Mouse (Mus musculus) lung, embryonic 14.5 days (tissue): ENCODE data around the gene Kcnj3. TPM values are rescaled to one million over a fixed set of nuclear protein-coding genes. Genes with fewer than 3 reads are reported as not detected.
A peak's percentile ranks its signal among the peaks of the same experiment; 100 is the strongest.

Experiments
- ATAC-seq: fragments of 200-750 bp; cut with Nextera tagmentation; 2 replicates; pipeline ENCODE4 v1.8.0; 2017; ENCODE audit warnings: mild to moderate bottlenecking, moderate TSS enrichment, moderate library complexity; ENCODE audit not compliant: insufficient read depth
- DNase-seq: peaks from one replicate; pipeline ENCODE4 v3.0.0-alpha.2; 2015
- H3K27ac ChIP-seq: fragments of 300-500 bp; sonication (generic); 2 replicates; pipeline ENCODE4 v1.5.1; 2014; ENCODE audit warnings: low read depth, mild to moderate bottlenecking, moderate library complexity
- H3K27me3 ChIP-seq: fragments of 300-500 bp; sonication (generic); 2 replicates; pipeline ENCODE4 v1.6.1; 2014; ENCODE audit warnings: low read length, control low read depth; ENCODE audit not compliant: insufficient read depth
- H3K36me3 ChIP-seq: fragments of 300-500 bp; sonication (generic); 2 replicates; pipeline ENCODE4 v1.6.1; 2014; ENCODE audit warnings: control low read depth; ENCODE audit not compliant: insufficient read depth
- H3K4me1 ChIP-seq: fragments of 300-500 bp; sonication (generic); 2 replicates; pipeline ENCODE4 v1.6.1; 2014; ENCODE audit warnings: antibody characterized with exemption, control low read depth; ENCODE audit not compliant: insufficient read depth
- H3K4me2 ChIP-seq: fragments of 300-500 bp; sonication (generic); 2 replicates; pipeline ENCODE4 v1.6.1; 2014; ENCODE audit warnings: mild to moderate bottlenecking
- H3K4me3 ChIP-seq: fragments of 300-500 bp; sonication (generic); 2 replicates; pipeline ENCODE4 v1.5.1; 2014; ENCODE audit warnings: low read depth, low read length
- H3K9ac ChIP-seq: fragments of 300-500 bp; sonication (generic); 2 replicates; pipeline ENCODE4 v1.6.1; 2014
- H3K9me3 ChIP-seq: fragments of 300-500 bp; sonication (generic); 2 replicates; pipeline ENCODE4 v1.6.1; 2016; ENCODE audit warnings: low read depth, low read length, control low read depth
- CTCF ChIP-seq: IDR thresholded peaks from 2 replicates; pipeline ENCODE4 v1.5.1; 2016; ENCODE audit warnings: antibody characterized with exemption, low read depth
- WGBS: fragments of 180-500 bp; shearing (Covaris S2); extraction: QIAGEN DNeasy Blood & Tissue Kit; methylation state at CpG from one replicate; pipeline ENCODE4 v1.1.7; 2014; 5-methylcytosine and 5-hydroxymethylcytosine counted together
- polyA plus RNA-seq: library from polyadenylated mRNA; unstranded; fragments of >200 nt; fragmentation: Nextera tagmentation; extraction: Ambion mirVana; gene quantifications from 2 replicates; pipeline ENCODE4 v1.2.1, GENCODE M21; 2014

The Kcnj3 gene
- polyA plus RNA-seq, 1 experiment from 2014 or later: 0.08 TPM

DNA sequence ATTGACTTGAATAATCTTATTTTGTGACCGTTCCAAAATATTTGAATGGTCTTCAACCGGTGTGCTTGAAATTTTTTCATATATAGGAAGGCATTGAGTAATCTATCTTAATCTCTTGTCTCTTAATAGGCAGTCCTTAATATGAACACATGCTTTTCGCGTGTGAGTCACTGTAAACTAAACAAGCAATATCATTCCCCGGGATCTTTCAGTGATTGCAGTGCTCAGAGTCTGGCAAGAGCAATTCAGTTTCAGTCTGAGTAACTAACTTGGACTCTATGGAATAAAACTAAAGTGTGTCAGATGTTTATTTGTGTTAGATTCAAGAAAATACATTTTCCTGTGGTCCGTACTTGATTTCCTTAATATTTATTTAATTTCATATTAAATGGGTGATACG is 133.5 kb downstream of the Kcnj3 start:
- Histone ChIP-seq H3K9me3 (no peaks in the 10 kb centered on the region), H3K27me3 (no peaks in the 10 kb centered on the region), H3K9ac (no peak overlapping the region), H3K4me2 (no peak overlapping the region), H3K4me1 (no peaks in the 10 kb centered on the region), H3K36me3 (no peaks in the 10 kb centered on the region), H3K4me3 (no peak overlapping the region), H3K27ac (no peak overlapping the region)
- no peak for ATAC-seq
- WGBS: 66% methylated on average over 7 of the region's 7 CpGs
- no peak for DNase-seq
- no peak for TF ChIP-seq CTCF

DNA sequence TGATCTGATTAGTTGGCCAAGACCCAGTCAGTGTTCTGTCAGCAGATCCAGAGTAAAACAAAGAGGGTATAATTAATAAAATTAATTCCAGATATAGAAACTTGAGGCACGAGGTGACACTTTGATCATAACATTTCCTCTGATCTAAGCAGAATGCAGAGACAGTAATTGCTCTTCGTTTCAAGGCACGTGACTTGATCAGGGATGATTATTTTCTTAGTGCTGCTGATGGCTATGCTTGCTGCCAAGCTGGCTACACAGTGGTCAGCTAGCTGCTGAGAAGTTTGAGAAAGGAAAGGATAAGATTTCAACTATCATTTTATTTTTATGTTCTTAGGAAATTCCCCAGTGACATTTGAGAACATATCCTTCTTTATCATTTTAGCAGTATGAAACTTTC is 135.7 kb downstream of the Kcnj3 start:
- Histone ChIP-seq H3K27me3 (no peaks in the 10 kb centered on the region), H3K9ac (no peak overlapping the region), H3K36me3 (no peaks in the 10 kb centered on the region), H3K4me1 (no peaks in the 10 kb centered on the region), H3K9me3 (no peaks in the 10 kb centered on the region), H3K27ac (no peak overlapping the region), H3K4me2 (no peak overlapping the region), H3K4me3 (no peak overlapping the region)
- no peak for TF ChIP-seq CTCF
- DNase-seq (no peak), ATAC-seq (no peak)
- WGBS: 33% methylated on average over 3 of the region's 3 CpGs

DNA sequence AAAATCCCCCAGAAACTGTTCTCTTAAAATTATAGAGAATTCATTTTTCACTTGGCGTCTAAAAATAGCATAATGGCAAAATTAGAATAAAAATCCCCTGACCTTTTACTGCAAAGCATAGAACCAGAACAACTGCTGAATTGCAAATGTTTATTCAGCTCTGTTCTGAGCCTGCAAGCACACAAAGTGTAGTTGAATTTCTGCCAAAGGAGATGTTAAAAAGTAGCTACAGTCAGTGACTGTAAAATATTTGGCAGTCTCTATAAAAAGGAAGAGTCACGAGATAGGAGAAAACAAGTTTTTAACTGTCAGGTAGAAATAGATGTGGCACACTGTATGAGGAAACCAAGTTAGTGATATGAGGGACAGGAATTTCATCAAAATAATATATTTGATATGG is 144.5 kb downstream of the Kcnj3 start:
- Histone ChIP-seq H3K4me1 (no peaks in the 10 kb centered on the region), H3K9me3 (no peaks in the 10 kb centered on the region), H3K4me3 (no peak overlapping the region), H3K27ac (no peak overlapping the region), H3K9ac (no peak overlapping the region), H3K4me2 (no peak overlapping the region), H3K27me3 (no peaks in the 10 kb centered on the region), H3K36me3 (no peaks in the 10 kb centered on the region)
- DNase-seq: peak; percentile 76
- TF ChIP-seq CTCF: no peak
- ATAC-seq: no peak; the same call in 1 of the 2 replicates
- 33% methylated on average over 2 of the region's 2 CpGs for WGBS

DNA sequence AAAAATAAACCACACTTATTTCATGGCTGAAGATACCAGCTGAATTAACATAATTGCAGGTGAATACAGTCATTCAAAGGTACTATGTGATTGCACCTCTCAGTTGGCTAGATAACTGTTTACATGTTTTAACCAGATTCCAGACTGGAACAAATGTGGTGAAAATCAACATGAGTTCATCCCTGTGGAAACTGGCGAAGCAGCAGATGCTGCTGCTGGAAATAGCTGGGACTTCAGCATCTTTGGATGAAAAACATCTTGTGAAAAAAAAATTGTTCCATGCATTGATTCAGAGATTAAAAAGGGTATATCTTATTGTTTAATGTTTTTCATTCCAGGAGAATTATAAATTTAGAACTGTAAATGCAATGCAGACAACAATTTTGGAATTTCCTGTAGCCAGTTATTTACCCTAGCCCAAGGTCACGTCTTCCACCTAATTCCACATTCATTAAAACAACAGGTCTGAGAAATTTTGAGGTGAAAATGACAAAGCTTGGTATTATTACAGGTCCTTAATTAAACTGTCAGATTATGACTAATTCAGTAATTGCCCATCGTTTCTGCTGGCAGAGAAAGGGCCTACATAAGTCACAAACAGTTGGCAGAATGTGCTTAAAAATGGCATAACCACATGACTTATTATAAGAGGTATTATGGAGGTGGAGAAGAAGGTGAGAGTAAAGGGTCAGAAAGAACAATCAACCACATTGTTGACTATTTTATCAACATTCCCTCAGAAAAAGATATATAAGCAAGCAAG is 155.6 kb downstream of the Kcnj3 start:
- Histone ChIP-seq H3K36me3 (no peaks in the 10 kb centered on the region), H3K4me1 (no peaks in the 10 kb centered on the region), H3K27me3 (no peaks in the 10 kb centered on the region), H3K4me3 (no peak overlapping the region), H3K9ac (no peak overlapping the region), H3K4me2 (no peak overlapping the region), H3K9me3 (no peaks in the 10 kb centered on the region), H3K27ac (no peak overlapping the region)
- DNase-seq (no peak), ATAC-seq (no peak)
- TF ChIP-seq CTCF: no peak
- WGBS: 63% methylated on average over 3 of the region's 3 CpGs
